Mouse (Mus musculus): Measurements from ENCODE around the gene Atoh7. TPM values are rescaled to one million over a fixed set of nuclear protein-coding genes. Genes with fewer than 3 reads are reported as not detected.

The Atoh7 gene
- polyA plus RNA-seq, 1 experiment from 2014 or later, result 0.16 TPM

- no peaks in the 10 kb centered on the region for H3K4me1 ChIP-seq (replicated peaks)
Observed at GRCm38 (mm10) chr10:63113716-63114360, 14.4 kb downstream of the Atoh7 start.

GRCm38 (mm10) chr10:63115881-63116280, 16.4 kb downstream of the Atoh7 start:
- Histone ChIP-seq H3K9me3 (no peaks in the 10 kb centered on the region; the same call in 1 of the 2 replicates), H3K4me3 (no peak overlapping the region), H3K4me1 (replicated peaks) (no peaks in the 10 kb centered on the region), H3K27ac (no peak overlapping the region), H3K36me3 (no peaks in the 10 kb centered on the region), H3K27me3 (ENCODE audit: insufficient read depth, poor library complexity, severe bottlenecking) (no peaks in the 10 kb centered on the region)
- no peak for DNase-seq (ENCODE audit: low spot score)
- 88% methylated on average over 15 of the region's 15 CpGs for WGBS

More at GRCm38 (mm10) chr10:63113716-63114360, 14.4 kb downstream of the Atoh7 start:
- WGBS, result 84% methylated on average over 6 of the region's 6 CpGs
- Histone ChIP-seq H3K36me3 (no peaks in the 10 kb centered on the region), H3K27me3 (ENCODE audit: insufficient read depth, poor library complexity, severe bottlenecking) (no peaks in the 10 kb centered on the region), H3K27ac (no peak overlapping the region), H3K4me3 (no peak overlapping the region), H3K9me3 (no peaks in the 10 kb centered on the region; the same call in 1 of the 2 replicates)
- DNase-seq (ENCODE audit: low spot score), result no peak

- Histone ChIP-seq H3K36me3 (no peaks in the 10 kb centered on the region), H3K9me3 (no peaks in the 10 kb centered on the region), H3K27me3 (ENCODE audit: insufficient read depth, poor library complexity, severe bottlenecking) (no peaks in the 10 kb centered on the region), H3K4me1 (replicated peaks) (no peaks in the 10 kb centered on the region), H3K4me3 (no peak overlapping the region), H3K27ac (no peak overlapping the region)
- 94% methylated on average over 9 of the region's 9 CpGs for WGBS
- no peak for DNase-seq (ENCODE audit: low spot score)
Observed at GRCm38 (mm10) chr10:63116376-63116775, 16.9 kb downstream of the Atoh7 start.

GRCm38 (mm10) chr10:63117583-63117982, 18.1 kb downstream of the Atoh7 start:
- Histone ChIP-seq H3K4me3 (no peak overlapping the region), H3K27ac (no peak overlapping the region), H3K27me3 (ENCODE audit: insufficient read depth, poor library complexity, severe bottlenecking) (no peaks in the 10 kb centered on the region), H3K4me1 (replicated peaks) (no peaks in the 10 kb centered on the region), H3K9me3 (no peaks in the 10 kb centered on the region), H3K36me3 (no peaks in the 10 kb centered on the region)
- WGBS, result 92% methylated on average over 8 of the region's 8 CpGs
- DNase-seq (ENCODE audit: low spot score), result no peak

- Histone ChIP-seq H3K36me3 (no peaks in the 10 kb centered on the region), H3K4me1 (replicated peaks) (no peaks in the 10 kb centered on the region), H3K4me3 (no peak overlapping the region), H3K9me3 (no peaks in the 10 kb centered on the region), H3K27me3 (ENCODE audit: insufficient read depth, poor library complexity, severe bottlenecking) (no peaks in the 10 kb centered on the region), H3K27ac (no peak overlapping the region)
- 74% methylated on average over 14 of the region's 14 CpGs for WGBS
- no peak for DNase-seq (ENCODE audit: low spot score)
Observed at GRCm38 (mm10) chr10:63119916-63120315, 20.5 kb downstream of the Atoh7 start.

GRCm38 (mm10) chr10:63121961-63122360, 22.5 kb downstream of the Atoh7 start:
- no peak for DNase-seq (ENCODE audit: low spot score)
- H3K36me3 ChIP-seq, result no peaks in the 10 kb centered on the region
- no peak overlapping the region for H3K27ac ChIP-seq
- H3K9me3 ChIP-seq, result no peaks in the 10 kb centered on the region
- WGBS, result 86% methylated on average over 14 of the region's 14 CpGs
- no peaks in the 10 kb centered on the region for H3K27me3 ChIP-seq (ENCODE audit: insufficient read depth, poor library complexity, severe bottlenecking)
- no peaks in the 10 kb centered on the region for H3K4me1 ChIP-seq (replicated peaks)
- H3K4me3 ChIP-seq, result no peak overlapping the region

GRCm38 (mm10) chr10:63122516-63122915, 23.1 kb downstream of the Atoh7 start:
- WGBS, result 36% methylated on average over 8 of the region's 8 CpGs
- H3K4me3 ChIP-seq, result no peak overlapping the region

GRCm38 (mm10) chr10:63123141-63123540, 23.7 kb downstream of the Atoh7 start:
- H3K4me1 ChIP-seq (replicated peaks), result no peaks in the 10 kb centered on the region
- H3K36me3 ChIP-seq, result no peaks in the 10 kb centered on the region
- no peak overlapping the region for H3K4me3 ChIP-seq
- H3K27ac ChIP-seq, result no peak overlapping the region
- WGBS, result 88% methylated on average over 8 of the region's 8 CpGs
- no peak for DNase-seq (ENCODE audit: low spot score)
- no peaks in the 10 kb centered on the region for H3K9me3 ChIP-seq
- no peaks in the 10 kb centered on the region for H3K27me3 ChIP-seq (ENCODE audit: insufficient read depth, poor library complexity, severe bottlenecking)

More at GRCm38 (mm10) chr10:63122516-63122915, 23.1 kb downstream of the Atoh7 start:
- no peak overlapping the region for H3K27ac ChIP-seq
- peak; percentile 33 for DNase-seq (ENCODE audit: low spot score)
- no peaks in the 10 kb centered on the region for H3K9me3 ChIP-seq
- no peaks in the 10 kb centered on the region for H3K36me3 ChIP-seq
- no peaks in the 10 kb centered on the region for H3K27me3 ChIP-seq (ENCODE audit: insufficient read depth, poor library complexity, severe bottlenecking)
- H3K4me1 ChIP-seq (replicated peaks), result no peaks in the 10 kb centered on the region

GRCm38 (mm10) chr10:63124016-63124415, 24.6 kb downstream of the Atoh7 start:
- no peak overlapping the region for H3K4me3 ChIP-seq
- H3K27me3 ChIP-seq (ENCODE audit: insufficient read depth, poor library complexity, severe bottlenecking), result no peaks in the 10 kb centered on the region
- no peaks in the 10 kb centered on the region for H3K36me3 ChIP-seq
- H3K4me1 ChIP-seq (replicated peaks), result no peaks in the 10 kb centered on the region
- H3K9me3 ChIP-seq, result no peaks in the 10 kb centered on the region
- WGBS, result 94% methylated on average over 10 of the region's 10 CpGs
- DNase-seq (ENCODE audit: low spot score), result no peak
- no peak overlapping the region for H3K27ac ChIP-seq

GRCm38 (mm10) chr10:63125343-63125742, 25.9 kb downstream of the Atoh7 start:
- no peak overlapping the region for H3K4me3 ChIP-seq
- peak; percentile 21 for DNase-seq (ENCODE audit: low spot score)
- H3K36me3 ChIP-seq, result no peaks in the 10 kb centered on the region
- H3K4me1 ChIP-seq (replicated peaks), result no peaks in the 10 kb centered on the region
- H3K9me3 ChIP-seq, result no peaks in the 10 kb centered on the region
- H3K27me3 ChIP-seq (ENCODE audit: insufficient read depth, poor library complexity, severe bottlenecking), result no peaks in the 10 kb centered on the region
- H3K27ac ChIP-seq, result no peak overlapping the region
- 33% methylated on average over 11 of the region's 11 CpGs for WGBS

GRCm38 (mm10) chr10:63126116-63126515, 26.7 kb downstream of the Atoh7 start:
- Histone ChIP-seq H3K36me3 (no peaks in the 10 kb centered on the region), H3K27ac (no peak overlapping the region), H3K9me3 (no peaks in the 10 kb centered on the region), H3K4me3 (no peak overlapping the region), H3K4me1 (replicated peaks) (no peaks in the 10 kb centered on the region), H3K27me3 (ENCODE audit: insufficient read depth, poor library complexity, severe bottlenecking) (no peaks in the 10 kb centered on the region)
- no peak for DNase-seq (ENCODE audit: low spot score)
- WGBS, result 91% methylated on average over 4 of the region's 4 CpGs

GRCm38 (mm10) chr10:63127156-63127555, 27.7 kb downstream of the Atoh7 start:
- no peaks in the 10 kb centered on the region for H3K36me3 ChIP-seq
- H3K4me3 ChIP-seq, result no peak overlapping the region
- H3K27me3 ChIP-seq (ENCODE audit: insufficient read depth, poor library complexity, severe bottlenecking), result no peaks in the 10 kb centered on the region
- no peak overlapping the region for H3K27ac ChIP-seq
- DNase-seq (ENCODE audit: low spot score), result no peak
- no peaks in the 10 kb centered on the region for H3K9me3 ChIP-seq
- 93% methylated on average over 6 of the region's 6 CpGs for WGBS
- H3K4me1 ChIP-seq (replicated peaks), result no peaks in the 10 kb centered on the region

GRCm38 (mm10) chr10:63128256-63128655, 28.8 kb downstream of the Atoh7 start:
- no peak overlapping the region for H3K4me3 ChIP-seq
- no peak for DNase-seq (ENCODE audit: low spot score)
- no peaks in the 10 kb centered on the region for H3K27me3 ChIP-seq (ENCODE audit: insufficient read depth, poor library complexity, severe bottlenecking)
- no peaks in the 10 kb centered on the region for H3K36me3 ChIP-seq
- H3K4me1 ChIP-seq (replicated peaks), result no peaks in the 10 kb centered on the region
- no peak overlapping the region for H3K27ac ChIP-seq
- WGBS, result 72% methylated on average over 7 of the region's 7 CpGs
- H3K9me3 ChIP-seq, result no peaks in the 10 kb centered on the region

GRCm38 (mm10) chr10:63130500-63130899, 31.0 kb downstream of the Atoh7 start:
- Histone ChIP-seq H3K4me3 (no peak overlapping the region), H3K4me1 (replicated peaks) (no peaks in the 10 kb centered on the region), H3K9me3 (no peaks in the 10 kb centered on the region), H3K27ac (no peak overlapping the region), H3K36me3 (no peaks in the 10 kb centered on the region), H3K27me3 (ENCODE audit: insufficient read depth, poor library complexity, severe bottlenecking) (no peaks in the 10 kb centered on the region)
- DNase-seq (ENCODE audit: low spot score), result no peak
- 69% methylated on average over 7 of the region's 7 CpGs for WGBS

All from hindbrain, embryonic 10.5 days (tissue).